Mouse (Mus musculus): ENCODE measurements around the gene Nfyc. TPM values are rescaled to one million over a fixed set of nuclear protein-coding genes. Genes with fewer than 3 reads are reported as not detected.

Gene Nfyc
- polyA plus RNA-seq, 1 experiment from 2014 or later = 83.1 TPM

DNA sequence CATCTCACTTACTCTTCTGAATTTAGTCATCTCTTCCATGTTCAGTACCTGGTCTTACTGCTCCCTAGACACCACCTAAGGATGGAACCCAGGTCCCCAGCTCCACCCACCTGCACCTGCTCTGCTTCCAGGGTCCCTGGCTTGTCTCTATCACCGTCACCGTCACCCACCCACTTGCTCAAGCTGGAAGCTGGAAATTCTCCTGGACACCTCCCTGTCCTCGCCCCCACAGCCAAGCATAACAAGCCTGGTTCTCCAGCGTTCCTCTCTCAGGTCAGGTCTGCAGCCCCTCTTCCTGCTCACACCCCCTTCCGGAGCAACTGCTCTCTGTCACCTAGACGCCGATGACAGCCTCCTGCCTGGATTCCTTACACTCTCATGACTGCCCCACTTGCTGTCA lies 28.5 kb upstream of the Nfyc start:
- no peak overlapping the region for H3K4me3 ChIP-seq (ENCODE audit: low read depth, low read length)
- no peak for DNase-seq (ENCODE audit: low spot score)
- 74% methylated on average over 7 of the region's 7 CpGs for WGBS
- H3K27ac ChIP-seq (ENCODE audit: low read depth, low read length) = no peak overlapping the region
- H3K4me2 ChIP-seq = no peak overlapping the region
- ATAC-seq (replicated peaks; ENCODE audit: low FRiP score) = no peak
- H3K27me3 ChIP-seq (replicated peaks; ENCODE audit: control insufficient read depth, insufficient read depth, low read length) = peaks cover 34% of the 10 kb centered on the region
- no peaks in the 10 kb centered on the region for H3K9me3 ChIP-seq (ENCODE audit: control insufficient read depth, low read length)
- no peaks in the 10 kb centered on the region for H3K36me3 ChIP-seq (ENCODE audit: control insufficient read depth, insufficient read depth, low read length)
- H3K4me1 ChIP-seq (replicated peaks; ENCODE audit: control insufficient read depth, insufficient read depth, low read length) = no peaks in the 10 kb centered on the region
- H3K9ac ChIP-seq (ENCODE audit: low read depth, low read length) = no peak overlapping the region

DNA sequence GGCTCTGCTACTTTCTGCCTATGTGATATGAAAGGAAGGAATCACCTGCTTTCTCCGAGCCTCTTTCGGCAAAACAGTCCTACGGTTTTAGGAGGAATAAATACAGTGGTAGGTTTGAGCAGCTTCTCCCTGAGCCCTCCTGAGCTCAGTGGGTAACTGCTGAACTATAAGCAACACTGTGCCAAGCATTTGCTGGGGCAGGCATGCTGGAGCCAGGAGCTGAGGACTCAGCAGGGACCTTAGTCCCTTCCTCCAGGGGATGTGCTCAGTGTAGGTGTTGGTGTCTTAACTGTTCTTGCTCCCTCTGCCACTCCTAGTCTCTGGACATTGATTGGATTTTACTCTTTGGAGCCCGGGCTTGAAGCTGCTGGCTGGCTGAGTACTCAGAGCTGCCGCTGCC lies 25.0 kb upstream of the Nfyc start:
- Histone ChIP-seq H3K4me3 (ENCODE audit: low read depth, low read length) (no peak overlapping the region), H3K27me3 (replicated peaks; ENCODE audit: control insufficient read depth, insufficient read depth, low read length) (peaks cover 39% of the 10 kb centered on the region), H3K4me1 (replicated peaks; ENCODE audit: control insufficient read depth, insufficient read depth, low read length) (no peaks in the 10 kb centered on the region), H3K4me2 (no peak overlapping the region), H3K27ac (ENCODE audit: low read depth, low read length) (no peak overlapping the region), H3K9ac (ENCODE audit: low read depth, low read length) (no peak overlapping the region), H3K36me3 (ENCODE audit: control insufficient read depth, insufficient read depth, low read length) (no peaks in the 10 kb centered on the region), H3K9me3 (ENCODE audit: control insufficient read depth, low read length) (no peaks in the 10 kb centered on the region)
- DNase-seq (ENCODE audit: low spot score) (no peak), ATAC-seq (replicated peaks; ENCODE audit: low FRiP score) (no peak)
- 49% methylated on average over 5 of the region's 5 CpGs for WGBS

GRCm38 (mm10) chr4:120855360-120856060 lies 24.1 kb upstream of the Nfyc start:
- Histone ChIP-seq H3K4me3 (ENCODE audit: low read depth, low read length) (peak overlapping the region; percentile 66), H3K27me3 (replicated peaks; ENCODE audit: control insufficient read depth, insufficient read depth, low read length) (peaks cover 40% of the 10 kb centered on the region)
- 26% methylated on average over 7 of the region's 7 CpGs for WGBS

DNA sequence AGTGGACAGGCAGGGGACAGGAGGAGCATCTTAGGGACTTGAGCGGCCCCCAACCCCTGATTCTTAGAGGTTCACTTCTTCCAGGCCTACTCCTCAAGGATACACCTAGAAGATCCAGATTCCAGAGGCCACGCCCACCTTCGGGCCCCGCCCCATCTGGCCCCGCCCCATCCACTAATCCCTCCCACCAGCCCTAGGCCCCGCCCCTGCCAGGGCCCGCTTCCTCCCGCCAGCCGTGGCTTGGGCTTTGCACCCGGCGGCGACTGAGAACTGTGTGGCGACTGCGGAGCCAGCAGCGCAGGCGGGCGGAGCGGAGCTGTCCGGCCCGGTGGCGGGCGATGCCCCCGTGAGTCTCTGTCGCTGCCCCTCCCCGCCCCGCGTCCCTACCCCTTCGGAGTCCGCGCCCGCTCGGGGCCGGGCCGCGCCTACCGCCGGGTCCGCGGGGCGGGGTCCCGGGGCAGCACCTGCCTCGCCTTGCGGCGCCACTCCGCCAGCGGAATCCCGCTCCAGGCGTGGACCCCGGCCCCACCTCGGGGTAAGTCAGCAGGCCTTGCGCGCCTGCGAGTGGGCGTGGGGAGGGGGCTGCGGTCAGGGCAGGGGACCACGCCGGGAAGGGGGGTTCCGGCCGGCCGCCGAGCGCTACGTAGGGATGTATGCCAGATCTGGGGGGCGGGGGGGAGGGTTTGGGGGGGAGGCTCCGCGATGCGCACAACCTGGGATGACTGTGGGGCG lies 23.4 kb upstream of the Nfyc start, which contains the start of gene Rims3:
Gene Rims3, plus strand, starts transcription at position 229 of the 732 bp plus-strand sequence.
- WGBS = 2% methylated on average over 63 of the region's 68 CpGs

More at GRCm38 (mm10) chr4:120855360-120856060, 24.1 kb upstream of the Nfyc start:
- ATAC-seq (replicated peaks; ENCODE audit: low FRiP score) = no peak
- Histone ChIP-seq H3K27ac (ENCODE audit: low read depth, low read length) (no peak overlapping the region), H3K36me3 (ENCODE audit: control insufficient read depth, insufficient read depth, low read length) (no peaks in the 10 kb centered on the region), H3K9ac (ENCODE audit: low read depth, low read length) (no peak overlapping the region), H3K4me1 (replicated peaks; ENCODE audit: control insufficient read depth, insufficient read depth, low read length) (no peaks in the 10 kb centered on the region), H3K4me2 (peak overlapping the region; percentile 92), H3K9me3 (ENCODE audit: control insufficient read depth, low read length) (no peaks in the 10 kb centered on the region)
- DNase-seq (ENCODE audit: low spot score) = no peak

GRCm38 (mm10) chr4:120850946-120851345 lies 19.6 kb upstream of the Nfyc start:
- Histone ChIP-seq H3K9ac (ENCODE audit: low read depth, low read length) (no peak overlapping the region), H3K4me3 (ENCODE audit: low read depth, low read length) (no peak overlapping the region), H3K27me3 (replicated peaks; ENCODE audit: control insufficient read depth, insufficient read depth, low read length) (peaks cover 35% of the 10 kb centered on the region), H3K4me1 (replicated peaks; ENCODE audit: control insufficient read depth, insufficient read depth, low read length) (0 out of 2 replicates have a peak, but pooled peaks cover 1% of the 10 kb centered on the region), H3K9me3 (ENCODE audit: control insufficient read depth, low read length) (no peaks in the 10 kb centered on the region), H3K27ac (ENCODE audit: low read depth, low read length) (no peak overlapping the region), H3K36me3 (ENCODE audit: control insufficient read depth, insufficient read depth, low read length) (no peaks in the 10 kb centered on the region), H3K4me2 (no peak overlapping the region)
- 1% methylated on average over 10 of the region's 10 CpGs for WGBS
- peak; percentile 21; the same call in 1 of the 2 replicates for ATAC-seq (replicated peaks; ENCODE audit: low FRiP score)
- DNase-seq (ENCODE audit: low spot score) = peak; percentile 61

More for the DNA sequence above, 23.4 kb upstream of the Nfyc start, which contains the start of gene Rims3:
- Histone ChIP-seq H3K4me3 (ENCODE audit: low read depth, low read length) (peak within 1 kb of the TSS; percentile 66), H3K9me3 (ENCODE audit: control insufficient read depth, low read length) (no peaks in the 10 kb centered on the region), H3K36me3 (ENCODE audit: control insufficient read depth, insufficient read depth, low read length) (no peaks in the 10 kb centered on the region), H3K27me3 (replicated peaks; ENCODE audit: control insufficient read depth, insufficient read depth, low read length) (peaks cover 43% of the 10 kb centered on the region), H3K9ac (ENCODE audit: low read depth, low read length) (peak within 1 kb of the TSS; percentile 58), H3K27ac (ENCODE audit: low read depth, low read length) (no peak within 1 kb of the TSS), H3K4me2 (peak within 1 kb of the TSS; percentile 92), H3K4me1 (replicated peaks; ENCODE audit: control insufficient read depth, insufficient read depth, low read length) (no peaks in the 10 kb centered on the region)
- ATAC-seq (replicated peaks; ENCODE audit: low FRiP score) (peak; percentile 70), DNase-seq (ENCODE audit: low spot score) (peak; percentile 70)

DNA sequence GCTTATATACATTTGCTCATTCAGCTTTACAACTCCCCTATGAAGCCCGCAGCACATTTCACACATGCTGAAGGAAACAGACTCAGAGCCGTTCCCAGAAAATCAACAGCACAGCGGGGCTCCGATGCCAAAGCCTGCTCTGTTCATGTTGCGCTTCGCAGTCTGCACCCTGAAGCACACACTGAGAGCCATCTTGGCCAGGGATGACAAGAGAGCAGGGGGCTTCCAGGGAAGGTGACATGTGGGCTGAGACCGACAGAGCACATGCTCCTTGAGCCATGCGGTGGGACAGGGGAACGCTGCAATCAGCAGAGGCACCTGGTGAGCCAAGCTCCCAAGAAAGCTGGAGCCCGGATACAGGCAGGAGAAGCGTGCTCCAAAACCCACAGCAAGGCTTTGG lies 18.1 kb upstream of the Nfyc start:
- no peak for ATAC-seq (replicated peaks; ENCODE audit: low FRiP score)

GRCm38 (mm10) chr4:120848909-120849308 lies 17.5 kb upstream of the Nfyc start:
- ATAC-seq (replicated peaks; ENCODE audit: low FRiP score) (no peak), DNase-seq (ENCODE audit: low spot score) (no peak)
- no peak overlapping the region for H3K9ac ChIP-seq (ENCODE audit: low read depth, low read length)
- H3K4me1 ChIP-seq (replicated peaks; ENCODE audit: control insufficient read depth, insufficient read depth, low read length) = peaks cover 14% of the 10 kb centered on the region; the same call in 1 of the 2 replicates
- 74% methylated on average over 6 of the region's 6 CpGs for WGBS
- H3K4me3 ChIP-seq (ENCODE audit: low read depth, low read length) = no peak overlapping the region
- H3K9me3 ChIP-seq (ENCODE audit: control insufficient read depth, low read length) = no peaks in the 10 kb centered on the region
- no peak overlapping the region for H3K27ac ChIP-seq (ENCODE audit: low read depth, low read length)
- no peak overlapping the region for H3K4me2 ChIP-seq
- peaks cover 19% of the 10 kb centered on the region for H3K27me3 ChIP-seq (replicated peaks; ENCODE audit: control insufficient read depth, insufficient read depth, low read length)
- no peaks in the 10 kb centered on the region for H3K36me3 ChIP-seq (ENCODE audit: control insufficient read depth, insufficient read depth, low read length)

More for the DNA sequence above, 18.1 kb upstream of the Nfyc start:
- H3K4me2 ChIP-seq = no peak overlapping the region
- no peak for DNase-seq (ENCODE audit: low spot score)
- H3K9me3 ChIP-seq (ENCODE audit: control insufficient read depth, low read length) = no peaks in the 10 kb centered on the region
- no peaks in the 10 kb centered on the region for H3K36me3 ChIP-seq (ENCODE audit: control insufficient read depth, insufficient read depth, low read length)
- peaks cover 21% of the 10 kb centered on the region for H3K27me3 ChIP-seq (replicated peaks; ENCODE audit: control insufficient read depth, insufficient read depth, low read length)
- no peak overlapping the region for H3K4me3 ChIP-seq (ENCODE audit: low read depth, low read length)
- H3K4me1 ChIP-seq (replicated peaks; ENCODE audit: control insufficient read depth, insufficient read depth, low read length) = peaks cover 9% of the 10 kb centered on the region; the same call in 1 of the 2 replicates
- H3K27ac ChIP-seq (ENCODE audit: low read depth, low read length) = no peak overlapping the region
- WGBS = 67% methylated on average over 11 of the region's 11 CpGs
- H3K9ac ChIP-seq (ENCODE audit: low read depth, low read length) = no peak overlapping the region

- WGBS = 43% methylated on average over 4 of the region's 4 CpGs
- ATAC-seq (replicated peaks; ENCODE audit: low FRiP score) (peak; percentile 60), DNase-seq (ENCODE audit: low spot score) (no peak)
- H3K9me3 ChIP-seq (ENCODE audit: control insufficient read depth, low read length) = no peaks in the 10 kb centered on the region
- peaks cover 17% of the 10 kb centered on the region for H3K27me3 ChIP-seq (replicated peaks; ENCODE audit: control insufficient read depth, insufficient read depth, low read length)
- H3K4me2 ChIP-seq = peak overlapping the region; percentile 46
- H3K27ac ChIP-seq (ENCODE audit: low read depth, low read length) = peak overlapping the region; percentile 17; the same call in 1 of the 2 replicates
- H3K9ac ChIP-seq (ENCODE audit: low read depth, low read length) = no peak overlapping the region
- peaks cover 18% of the 10 kb centered on the region for H3K4me1 ChIP-seq (replicated peaks; ENCODE audit: control insufficient read depth, insufficient read depth, low read length)
- no peak overlapping the region for H3K4me3 ChIP-seq (ENCODE audit: low read depth, low read length)
- no peaks in the 10 kb centered on the region for H3K36me3 ChIP-seq (ENCODE audit: control insufficient read depth, insufficient read depth, low read length)
These were observed 13.7 kb upstream of the Nfyc start for GRCm38 (mm10) chr4:120845098-120845497.
